Mouse (Mus musculus): Measurements from ENCODE around the gene Stambpl1. TPM values are rescaled to one million over a fixed set of nuclear protein-coding genes. Genes with fewer than 3 reads are reported as not detected.

The Stambpl1 gene
- polyA plus RNA-seq, 1 experiment from 2014 or later, result 6.7 TPM

DNA sequence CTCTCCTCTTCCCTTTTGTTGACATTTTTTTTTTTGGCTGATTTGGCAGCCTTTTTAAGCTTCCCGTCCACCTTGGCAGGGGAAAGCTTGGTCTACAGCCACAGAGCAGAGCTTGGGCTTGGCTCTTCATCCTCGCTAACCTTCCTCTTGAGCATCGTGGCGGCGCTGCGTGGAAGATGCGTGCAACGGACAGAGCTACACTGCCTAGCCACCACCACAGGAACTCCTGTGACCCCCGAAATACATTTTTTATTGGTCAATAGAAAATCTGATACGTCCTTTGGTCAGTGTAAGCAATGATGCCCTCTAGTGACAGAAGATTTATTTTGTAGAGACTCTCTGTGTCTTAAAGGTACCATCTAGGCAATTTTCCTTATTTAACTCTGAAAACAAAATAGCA lies 92.4 kb downstream of the Stambpl1 start:
- DNase-seq (ENCODE audit: low spot score), result no peak
- Histone ChIP-seq H3K4me1 (ENCODE audit: control insufficient read depth, insufficient read depth, low read length) (no peaks in the 10 kb centered on the region), H3K4me3 (ENCODE audit: low read depth, low read length) (no peak overlapping the region), H3K9ac (replicated peaks; ENCODE audit: low read length) (no peak overlapping the region), H3K27me3 (ENCODE audit: control insufficient read depth, insufficient read depth, low read length) (no peaks in the 10 kb centered on the region), H3K9me3 (replicated peaks; ENCODE audit: control insufficient read depth, low read length) (no peaks in the 10 kb centered on the region), H3K4me2 (ENCODE audit: low read depth, low read length) (no peak overlapping the region), H3K27ac (replicated peaks; ENCODE audit: low read depth, low read length) (no peak overlapping the region), H3K36me3 (replicated peaks; ENCODE audit: control insufficient read depth, insufficient read depth, low read depth, low read length) (no peaks in the 10 kb centered on the region)
- ATAC-seq (replicated peaks; ENCODE audit: insufficient number of reproducible peaks, low FRiP score, low TSS enrichment, low read depth), result no peak
- WGBS, result 60% methylated on average over 10 of the region's 10 CpGs

GRCm38 (mm10) chr19:34284826-34285225 lies 92.8 kb downstream of the Stambpl1 start:
- Histone ChIP-seq H3K4me3 (ENCODE audit: low read depth, low read length) (no peak overlapping the region), H3K27me3 (ENCODE audit: control insufficient read depth, insufficient read depth, low read length) (no peaks in the 10 kb centered on the region), H3K4me2 (ENCODE audit: low read depth, low read length) (no peak overlapping the region), H3K9ac (replicated peaks; ENCODE audit: low read length) (no peak overlapping the region), H3K27ac (replicated peaks; ENCODE audit: low read depth, low read length) (no peak overlapping the region), H3K36me3 (replicated peaks; ENCODE audit: control insufficient read depth, insufficient read depth, low read depth, low read length) (no peaks in the 10 kb centered on the region), H3K4me1 (ENCODE audit: control insufficient read depth, insufficient read depth, low read length) (no peaks in the 10 kb centered on the region), H3K9me3 (replicated peaks; ENCODE audit: control insufficient read depth, low read length) (no peaks in the 10 kb centered on the region)
- DNase-seq (ENCODE audit: low spot score) (no peak), ATAC-seq (replicated peaks; ENCODE audit: insufficient number of reproducible peaks, low FRiP score, low TSS enrichment, low read depth) (no peak)
- 39% methylated on average over 2 of the region's 2 CpGs for WGBS

- Histone ChIP-seq H3K27ac (replicated peaks; ENCODE audit: low read depth, low read length) (no peak overlapping the region), H3K4me3 (ENCODE audit: low read depth, low read length) (no peak overlapping the region), H3K4me1 (ENCODE audit: control insufficient read depth, insufficient read depth, low read length) (no peaks in the 10 kb centered on the region), H3K9ac (replicated peaks; ENCODE audit: low read length) (no peak overlapping the region), H3K27me3 (ENCODE audit: control insufficient read depth, insufficient read depth, low read length) (no peaks in the 10 kb centered on the region), H3K36me3 (replicated peaks; ENCODE audit: control insufficient read depth, insufficient read depth, low read depth, low read length) (no peaks in the 10 kb centered on the region), H3K9me3 (replicated peaks; ENCODE audit: control insufficient read depth, low read length) (no peaks in the 10 kb centered on the region), H3K4me2 (ENCODE audit: low read depth, low read length) (no peak overlapping the region)
- DNase-seq (ENCODE audit: low spot score), result no peak
- ATAC-seq (replicated peaks; ENCODE audit: insufficient number of reproducible peaks, low FRiP score, low TSS enrichment, low read depth), result no peak
Measured at GRCm38 (mm10) chr19:34287221-34287620, 95.2 kb downstream of the Stambpl1 start.

DNA sequence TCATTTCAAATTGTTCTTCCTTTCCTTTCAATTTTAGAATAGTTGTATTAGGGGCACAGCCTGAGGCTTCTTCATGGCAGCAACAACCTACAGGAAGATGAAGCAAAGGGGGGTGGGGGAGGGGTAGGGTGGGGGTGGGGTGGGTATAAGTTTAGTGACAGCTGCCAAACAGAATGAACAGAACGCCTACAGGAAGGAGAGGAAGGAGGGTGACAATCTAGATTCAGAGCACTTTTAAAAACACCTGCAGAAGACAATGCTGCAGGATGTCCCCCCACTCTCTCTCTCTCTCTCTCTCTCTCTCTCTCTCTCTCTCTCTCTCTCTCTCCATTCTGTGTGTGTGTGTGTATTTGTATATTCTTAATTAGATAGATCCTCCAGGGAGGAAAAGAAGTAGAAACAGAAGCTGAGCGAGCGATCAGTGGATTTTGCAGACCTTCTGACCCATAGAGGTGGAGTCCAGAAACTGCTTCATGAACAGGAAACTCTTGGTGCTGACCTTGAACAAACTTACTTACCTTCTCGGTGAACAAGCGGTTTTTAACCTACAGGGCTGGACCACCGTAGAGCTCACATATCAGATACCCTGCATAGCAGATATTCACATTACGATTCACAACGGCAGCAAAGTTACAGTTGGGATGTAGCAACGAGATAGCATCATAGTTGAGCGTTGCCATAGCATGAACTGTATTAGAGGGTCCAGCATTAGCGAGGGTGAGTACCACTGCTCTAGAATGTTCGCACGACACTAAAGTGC lies 95.8 kb downstream of the Stambpl1 start:
- no peak overlapping the region for H3K27ac ChIP-seq (replicated peaks; ENCODE audit: low read depth, low read length)
- H3K9me3 ChIP-seq (replicated peaks; ENCODE audit: control insufficient read depth, low read length), result no peaks in the 10 kb centered on the region
- no peak overlapping the region for H3K4me3 ChIP-seq (ENCODE audit: low read depth, low read length)
- WGBS, result 72% methylated on average over 13 of the region's 13 CpGs
- H3K4me1 ChIP-seq (ENCODE audit: control insufficient read depth, insufficient read depth, low read length), result no peaks in the 10 kb centered on the region
- ATAC-seq (replicated peaks; ENCODE audit: insufficient number of reproducible peaks, low FRiP score, low TSS enrichment, low read depth) (no peak), DNase-seq (ENCODE audit: low spot score) (no peak)
- no peaks in the 10 kb centered on the region for H3K27me3 ChIP-seq (ENCODE audit: control insufficient read depth, insufficient read depth, low read length)
- no peak overlapping the region for H3K4me2 ChIP-seq (ENCODE audit: low read depth, low read length)
- H3K9ac ChIP-seq (replicated peaks; ENCODE audit: low read length), result no peak overlapping the region
- no peaks in the 10 kb centered on the region for H3K36me3 ChIP-seq (replicated peaks; ENCODE audit: control insufficient read depth, insufficient read depth, low read depth, low read length)

- Histone ChIP-seq H3K27ac (replicated peaks; ENCODE audit: low read depth, low read length) (no peak overlapping the region), H3K9ac (replicated peaks; ENCODE audit: low read length) (no peak overlapping the region), H3K36me3 (replicated peaks; ENCODE audit: control insufficient read depth, insufficient read depth, low read depth, low read length) (no peaks in the 10 kb centered on the region), H3K4me1 (ENCODE audit: control insufficient read depth, insufficient read depth, low read length) (no peaks in the 10 kb centered on the region), H3K9me3 (replicated peaks; ENCODE audit: control insufficient read depth, low read length) (no peaks in the 10 kb centered on the region), H3K4me2 (ENCODE audit: low read depth, low read length) (no peak overlapping the region), H3K27me3 (ENCODE audit: control insufficient read depth, insufficient read depth, low read length) (no peaks in the 10 kb centered on the region), H3K4me3 (ENCODE audit: low read depth, low read length) (no peak overlapping the region)
- no peak for DNase-seq (ENCODE audit: low spot score)
- ATAC-seq (replicated peaks; ENCODE audit: insufficient number of reproducible peaks, low FRiP score, low TSS enrichment, low read depth), result no peak
- WGBS, result 96% methylated on average over 1 of the region's 1 CpGs
Measured at GRCm38 (mm10) chr19:34288696-34289095, 96.7 kb downstream of the Stambpl1 start.

Other genes with a start within 250 kb of the Stambpl1 start
- not detected in 2 replicates for gene Lipf, start 231.0 kb upstream of the Stambpl1 start, polyA plus RNA-seq (2014; fragmentation: Nextera tagmentation; extraction: Ambion mirVana)
- not detected in 2 replicates for gene Lipk, start 183.9 kb upstream of the Stambpl1 start, polyA plus RNA-seq (2014; fragmentation: Nextera tagmentation; extraction: Ambion mirVana)
- gene Lipn, start 124.9 kb upstream of the Stambpl1 start, polyA plus RNA-seq (2014; fragmentation: Nextera tagmentation; extraction: Ambion mirVana), result not detected in 2 replicates
- 0.08 and 0.24 TPM in 2 replicates for gene Lipm, start 91.3 kb upstream of the Stambpl1 start, polyA plus RNA-seq (2014; fragmentation: Nextera tagmentation; extraction: Ambion mirVana)
- 0.35 and 0.69 TPM in 2 replicates for gene Ankrd22, start 26.2 kb upstream of the Stambpl1 start, polyA plus RNA-seq (2014; fragmentation: Nextera tagmentation; extraction: Ambion mirVana)
- 53.3 and 59.8 TPM in 2 replicates for gene Acta2, start 63.4 kb downstream of the Stambpl1 start, polyA plus RNA-seq (2014; fragmentation: Nextera tagmentation; extraction: Ambion mirVana)
- 0.74 and 1.8 TPM in 2 replicates for gene Fas, start 98.4 kb downstream of the Stambpl1 start, polyA plus RNA-seq (2014; fragmentation: Nextera tagmentation; extraction: Ambion mirVana)

Data from embryonic facial prominence, embryonic 11.5 days (tissue).